Mouse (Mus musculus): ENCODE measurements around the gene Plek.

Plek gene

GRCm38 (mm10) chr11:16950226-16950975, 101.8 kb downstream of the Plek start:
- DNase-seq: no peak

GRCm38 (mm10) chr11:16948756-16949155, 103.4 kb downstream of the Plek start:
- DNase-seq: peak; percentile 53 to 57

GRCm38 (mm10) chr11:16943016-16943415, 109.2 kb downstream of the Plek start:
- peak; percentile 57 to 70 for DNase-seq

- peak; percentile 87 to 91 for DNase-seq
These were observed 110.2 kb downstream of the Plek start for GRCm38 (mm10) chr11:16941973-16942452.

GRCm38 (mm10) chr11:16941103-16941793, 110.9 kb downstream of the Plek start:
- DNase-seq: peak; percentile 69 to 78

- DNase-seq: peak; percentile 37 to 68
These were observed 116.5 kb downstream of the Plek start for GRCm38 (mm10) chr11:16935577-16936236.

- no peak for DNase-seq
These were observed 120.0 kb downstream of the Plek start for GRCm38 (mm10) chr11:16932159-16932558.

All from cerebellum, postnatal 10 days (tissue).